Mouse (Mus musculus) G1E (cell line): ENCODE data around the gene Srebf2. TPM values are rescaled to one million over a fixed set of nuclear protein-coding genes. Genes with fewer than 3 reads are reported as not detected.
A peak's percentile ranks its signal among the peaks of the same experiment; 100 is the strongest.

ENCODE experiments used
- ATAC-seq: 2 replicates; pipeline ENCODE4 v1.8.0; 2016; ENCODE audit warnings: mild to moderate bottlenecking; ENCODE audit not compliant: insufficient number of reproducible peaks, poor library complexity, low FRiP score, severe bottlenecking; ENCODE audit errors: extremely low read depth
- DNase-seq: peaks from one replicate; pipeline ENCODE4 v3.0.0; 2012; ENCODE audit warnings: low spot score
- H3K27me3 ChIP-seq: 2 replicates; pipeline ENCODE4 v1.6.1; 2012; ENCODE audit warnings: mild to moderate bottlenecking, low read length, inconsistent platforms; ENCODE audit not compliant: insufficient read depth
- H3K36me3 ChIP-seq: replicated peaks from 2 replicates; pipeline ENCODE3; 2012; ENCODE audit warnings: mild to moderate bottlenecking, inconsistent platforms
- H3K4me1 ChIP-seq: 2 replicates; pipeline ENCODE4 v1.6.1; 2012; ENCODE audit warnings: low read depth, low read length, inconsistent platforms, mixed read lengths; ENCODE audit not compliant: insufficient read depth
- H3K4me3 ChIP-seq: 2 replicates; pipeline ENCODE4 v1.5.1; 2012; ENCODE audit warnings: low read depth, mild to moderate bottlenecking, inconsistent platforms, low read length, moderate library complexity, mixed read lengths
- H3K9me3 ChIP-seq: replicated peaks from 2 replicates; pipeline ENCODE4 v1.6.1; 2012; ENCODE audit warnings: inconsistent platforms
- CTCF ChIP-seq: IDR thresholded peaks from 2 replicates; pipeline ENCODE4 v1.5.1; 2012; ENCODE audit warnings: low read depth, low read length, inconsistent platforms, mixed read lengths
- GATA1 ChIP-seq: IDR thresholded peaks from 2 replicates; pipeline ENCODE4 v1.6.1; 2012; ENCODE audit warnings: borderline replicate concordance, low read length, inconsistent platforms, mixed read lengths
- GATA2 ChIP-seq: IDR thresholded peaks from 2 replicates; pipeline ENCODE4 v1.6.1; 2012; ENCODE audit warnings: low read depth, low read length, inconsistent platforms, borderline replicate concordance
- POLR2AphosphoS5 ChIP-seq: IDR thresholded peaks from 2 replicates; pipeline ENCODE4 v1.6.1; 2012; ENCODE audit warnings: low read depth, low read length, inconsistent platforms; ENCODE audit not compliant: insufficient replicate concordance
- TAL1 ChIP-seq: conservative IDR thresholded peaks from 2 replicates; pipeline ENCODE4 v1.6.1; 2012; ENCODE audit warnings: low read depth, low read length, inconsistent platforms, mixed read lengths
- polyA plus RNA-seq: library from polyadenylated mRNA; stranded (reverse); fragments of >175 nt; gene quantifications from 2 replicates; pipeline ENCODE4 v1.2.3, GENCODE M21; 2012
- total RNA-seq, 2 experiments: library from RNA; stranded (forward) in 1 of 2; stranded (reverse) in 1 of 2; fragments of 200-1000 nt in 1 of 2; fragments of >200 nt in 1 of 2; fragmentation: Nextera tagmentation in 1 of 2; gene quantifications; 2 replicates each; pipeline ENCODE4 v1.2.3; 2014 to 2017

The Srebf2 gene
- total and polyA plus RNA-seq, 3 experiments: 48.5 to 440 (median 164) TPM

DNA sequence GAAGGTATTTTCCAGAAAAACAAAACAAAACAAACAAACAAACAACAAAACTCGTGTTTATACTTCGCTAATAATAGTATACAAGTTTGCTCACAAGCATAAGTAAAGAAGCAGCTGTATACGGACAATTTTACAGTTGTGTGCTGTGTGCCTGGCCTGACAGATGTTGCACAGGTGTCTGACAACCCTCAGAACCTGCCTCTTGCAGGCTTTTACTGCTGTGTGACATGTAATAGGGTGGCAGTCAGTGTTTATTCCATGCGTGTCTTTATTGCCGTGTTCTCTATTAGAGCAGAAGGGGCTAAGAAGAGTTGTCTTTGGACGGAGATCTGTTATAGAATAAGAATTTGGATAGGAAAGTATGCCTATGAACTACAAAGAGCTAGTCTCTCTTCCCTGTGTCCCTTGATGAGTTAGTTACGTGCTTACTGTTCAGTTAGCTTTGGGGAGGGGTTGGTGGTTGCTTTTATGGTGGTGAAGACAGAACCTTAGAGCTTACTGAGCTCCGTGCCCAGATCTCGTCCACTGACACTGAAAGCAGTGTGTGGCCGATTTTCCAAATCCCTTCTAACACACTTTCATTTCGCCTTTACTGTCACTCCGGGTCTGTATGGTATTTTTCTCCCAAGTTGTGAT lies 15.1 kb downstream of the Srebf2 start:
- TF ChIP-seq GATA1 (no peak), GATA2 (no peak), POLR2AphosphoS5 (no peak), CTCF (no peak), TAL1 (no peak)
- ATAC-seq (no peak), DNase-seq (no peak)
- Histone ChIP-seq H3K4me3 (no peak overlapping the region), H3K27me3 (no peaks in the 10 kb centered on the region), H3K9me3 (no peaks in the 10 kb centered on the region), H3K36me3 (peaks cover 62% of the 10 kb centered on the region), H3K4me1 (peaks cover 92% of the 10 kb centered on the region)

- peak overlapping the region; percentile 48; the same call in 1 of the 2 replicates for H3K4me3 ChIP-seq
- H3K27me3 ChIP-seq: no peaks in the 10 kb centered on the region
- peaks cover 63% of the 10 kb centered on the region for H3K36me3 ChIP-seq
- peaks cover 93% of the 10 kb centered on the region for H3K4me1 ChIP-seq
- H3K9me3 ChIP-seq: no peaks in the 10 kb centered on the region
- ATAC-seq (no peak), DNase-seq (no peak)
- TF ChIP-seq CTCF (no peak), GATA2 (no peak), POLR2AphosphoS5 (no peak)
Measured at GRCm38 (mm10) chr15:82163356-82164060, 16.5 kb downstream of the Srebf2 start.

DNA sequence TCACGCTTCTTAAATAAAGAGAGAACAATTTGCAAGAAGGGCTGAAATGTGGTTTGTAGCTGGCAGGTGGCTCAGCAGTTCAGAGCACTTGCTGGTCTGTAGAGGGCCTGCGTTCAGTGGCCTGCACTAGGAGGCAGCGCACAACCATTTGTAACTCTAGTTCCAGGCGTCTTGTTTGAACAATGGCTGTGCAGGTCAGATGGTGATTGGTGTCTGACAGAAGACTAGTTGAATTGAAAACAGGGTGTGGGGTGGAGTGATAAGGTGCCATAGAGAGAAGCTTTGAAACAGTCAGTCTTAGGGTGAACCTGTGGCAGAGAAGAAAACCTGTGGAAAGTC lies 17.0 kb downstream of the Srebf2 start:
- no peaks in the 10 kb centered on the region for H3K9me3 ChIP-seq
- peaks cover 91% of the 10 kb centered on the region for H3K4me1 ChIP-seq
- peak overlapping the region; percentile 44; the same call in 1 of the 2 replicates for H3K4me3 ChIP-seq
- DNase-seq (no peak), ATAC-seq (peak; percentile 54)
- no peaks in the 10 kb centered on the region for H3K27me3 ChIP-seq
- TF ChIP-seq TAL1 (no peak), GATA2 (no peak), CTCF (no peak), POLR2AphosphoS5 (no peak), GATA1 (no peak)
- H3K36me3 ChIP-seq: peaks cover 63% of the 10 kb centered on the region

DNA sequence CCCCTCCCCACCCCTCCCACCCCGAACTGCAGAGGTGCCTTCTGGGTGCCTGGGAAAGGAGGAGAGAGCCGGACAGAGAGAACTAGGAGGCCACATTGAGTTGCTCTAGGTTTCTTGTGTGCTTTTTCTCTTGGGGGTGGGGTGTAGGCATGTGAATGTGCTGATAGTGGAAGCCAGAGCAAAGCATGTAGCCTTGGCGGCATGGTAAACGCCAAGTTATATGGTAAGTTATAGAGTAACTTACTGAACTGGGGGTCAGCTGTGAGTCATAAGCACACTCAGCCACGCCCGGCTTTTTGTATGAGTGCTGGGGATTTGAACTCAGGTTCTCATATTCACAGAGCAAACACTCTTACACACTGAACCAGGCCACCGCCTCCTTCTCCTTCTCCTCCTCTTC lies 17.5 kb downstream of the Srebf2 start:
- no peaks in the 10 kb centered on the region for H3K27me3 ChIP-seq
- DNase-seq: no peak
- H3K9me3 ChIP-seq: no peaks in the 10 kb centered on the region
- peaks cover 63% of the 10 kb centered on the region for H3K36me3 ChIP-seq
- peak overlapping the region; percentile 28; the same call in 1 of the 2 replicates for H3K4me3 ChIP-seq
- no peak for ATAC-seq
- peaks cover 88% of the 10 kb centered on the region for H3K4me1 ChIP-seq
- no peak for TF ChIP-seq CTCF

DNA sequence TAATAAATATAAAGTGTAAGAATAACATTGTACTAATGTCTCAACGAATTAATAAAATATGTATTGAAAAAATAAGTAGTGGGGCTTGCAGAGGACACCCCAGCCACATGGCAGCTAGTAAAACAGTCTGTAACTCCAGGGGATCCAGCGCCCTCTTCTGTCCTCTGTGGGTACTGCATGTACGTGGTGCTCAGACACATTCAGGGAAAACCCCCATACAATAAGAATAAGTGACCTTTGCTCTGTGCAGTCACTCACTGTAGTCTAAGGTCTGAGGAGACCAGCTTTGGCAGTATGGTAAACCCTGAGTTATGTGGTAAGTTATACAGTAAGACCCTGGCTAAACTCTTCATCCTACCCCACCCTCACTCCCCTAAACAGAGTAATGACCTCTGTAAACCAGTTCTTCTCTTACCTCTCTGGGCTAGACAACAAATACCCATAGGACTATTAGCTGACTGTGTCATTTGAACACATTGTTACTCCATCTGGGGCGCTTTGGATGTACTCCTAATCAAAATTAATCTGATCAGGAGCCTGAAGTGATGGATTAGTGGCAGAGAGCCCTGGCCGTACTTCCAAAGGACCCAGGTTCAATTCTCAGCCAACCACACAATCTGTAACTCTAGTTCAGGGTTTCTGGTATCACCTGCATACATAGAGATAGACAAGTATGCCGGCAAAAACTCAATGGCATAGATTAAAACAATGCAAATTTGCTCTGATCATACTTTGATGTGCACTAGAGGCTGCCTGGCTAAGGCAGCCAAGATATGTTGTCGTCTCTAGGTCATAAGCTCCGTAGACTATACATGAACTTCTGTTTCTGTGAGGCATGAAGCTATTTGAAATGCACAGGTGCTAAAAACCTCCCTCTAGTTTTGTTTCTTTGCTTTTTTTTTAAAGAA lies 18.6 kb downstream of the Srebf2 start:
- ATAC-seq (no peak), DNase-seq (no peak)
- H3K9me3 ChIP-seq: no peaks in the 10 kb centered on the region
- peaks cover 82% of the 10 kb centered on the region for H3K4me1 ChIP-seq
- H3K27me3 ChIP-seq: no peaks in the 10 kb centered on the region
- peak overlapping the region; percentile 66; the same call in 1 of the 2 replicates for H3K4me3 ChIP-seq
- H3K36me3 ChIP-seq: peaks cover 63% of the 10 kb centered on the region
- TF ChIP-seq GATA2 (no peak), POLR2AphosphoS5 (no peak; the same call in 1 of the 2 replicates), CTCF (peak; percentile 96), GATA1 (no peak), TAL1 (no peak)
